Mouse (Mus musculus): ENCODE data around the gene Plpp1. TPM values are rescaled to one million over a fixed set of nuclear protein-coding genes. Genes with fewer than 3 reads are reported as not detected.

Gene Plpp1
- total and polyA plus RNA-seq, 2 experiments from 2014 or later: 59.9 to 87.2 TPM

- TF ChIP-seq CTCF (IDR thresholded peaks at IDR 0.05): no peak
Measured at GRCm38 (mm10) chr13:112862342-112862741, 61.8 kb downstream of the Plpp1 start.

GRCm38 (mm10) chr13:112862978-112863677, 62.5 kb downstream of the Plpp1 start:
- Histone ChIP-seq H3K27ac (ENCODE audit: low read depth, low read length) (no peak overlapping the region), H3K4me2 (ENCODE audit: low read depth, low read length, poor library complexity, severe bottlenecking) (no peak overlapping the region), H3K4me3 (ENCODE audit: low read depth, low read length) (no peak overlapping the region), H3K9me3 (ENCODE audit: low read length) (no peaks in the 10 kb centered on the region), H3K4me1 (ENCODE audit: insufficient read depth, low read length) (no peaks in the 10 kb centered on the region), H3K9ac (replicated peaks; ENCODE audit: low read length, poor library complexity, severe bottlenecking) (no peak overlapping the region), H3K27me3 (ENCODE audit: insufficient read depth, low read length) (no peaks in the 10 kb centered on the region), H3K36me3 (ENCODE audit: insufficient read depth, low read length) (peaks cover 38% of the 10 kb centered on the region)
- ATAC-seq (ENCODE audit: low FRiP score) (no peak), DNase-seq (ENCODE audit: low spot score) (no peak)
- no peak for TF ChIP-seq CTCF (IDR thresholded peaks at IDR 0.05)
- 100% methylated on average over 1 of the region's 1 CpGs for WGBS

More at GRCm38 (mm10) chr13:112862342-112862741, 61.8 kb downstream of the Plpp1 start:
- Histone ChIP-seq H3K9me3 (ENCODE audit: low read length) (no peaks in the 10 kb centered on the region), H3K4me2 (ENCODE audit: low read depth, low read length, poor library complexity, severe bottlenecking) (no peak overlapping the region), H3K27me3 (ENCODE audit: insufficient read depth, low read length) (no peaks in the 10 kb centered on the region), H3K9ac (replicated peaks; ENCODE audit: low read length, poor library complexity, severe bottlenecking) (no peak overlapping the region), H3K27ac (ENCODE audit: low read depth, low read length) (no peak overlapping the region), H3K4me3 (ENCODE audit: low read depth, low read length) (no peak overlapping the region), H3K36me3 (ENCODE audit: insufficient read depth, low read length) (peaks cover 33% of the 10 kb centered on the region), H3K4me1 (ENCODE audit: insufficient read depth, low read length) (no peaks in the 10 kb centered on the region)
- 71% methylated on average over 3 of the region's 3 CpGs for WGBS
- ATAC-seq (ENCODE audit: low FRiP score) (no peak), DNase-seq (ENCODE audit: low spot score) (no peak)

DNA sequence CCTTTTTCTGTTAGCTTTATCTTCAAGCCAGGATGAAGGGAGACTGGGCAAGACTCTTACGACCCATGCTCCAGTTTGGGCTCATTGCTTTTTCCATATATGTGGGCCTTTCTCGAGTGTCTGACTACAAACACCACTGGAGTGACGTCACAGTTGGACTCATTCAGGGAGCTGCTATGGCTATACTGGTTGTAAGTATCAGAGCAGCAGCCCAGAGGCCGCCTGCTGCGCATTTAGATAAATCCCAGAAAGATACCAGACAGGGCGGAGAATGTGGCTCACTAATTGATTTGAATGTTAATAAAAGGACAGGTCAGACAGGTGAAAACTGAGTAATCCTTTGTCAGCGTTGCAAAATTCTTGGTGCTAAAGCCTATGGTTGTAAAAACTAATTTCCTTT, 66.2 kb downstream of the Plpp1 start:
- Histone ChIP-seq H3K27ac (ENCODE audit: low read depth, low read length) (no peak overlapping the region), H3K36me3 (ENCODE audit: insufficient read depth, low read length) (peaks cover 63% of the 10 kb centered on the region), H3K27me3 (ENCODE audit: insufficient read depth, low read length) (no peaks in the 10 kb centered on the region), H3K4me1 (ENCODE audit: insufficient read depth, low read length) (no peaks in the 10 kb centered on the region), H3K4me3 (ENCODE audit: low read depth, low read length) (no peak overlapping the region), H3K4me2 (ENCODE audit: low read depth, low read length, poor library complexity, severe bottlenecking) (no peak overlapping the region), H3K9me3 (ENCODE audit: low read length) (no peaks in the 10 kb centered on the region), H3K9ac (replicated peaks; ENCODE audit: low read length, poor library complexity, severe bottlenecking) (no peak overlapping the region)
- TF ChIP-seq CTCF (IDR thresholded peaks at IDR 0.05): no peak
- DNase-seq (ENCODE audit: low spot score) (no peak), ATAC-seq (ENCODE audit: low FRiP score) (no peak)
- 92% methylated on average over 7 of the region's 7 CpGs for WGBS

DNA sequence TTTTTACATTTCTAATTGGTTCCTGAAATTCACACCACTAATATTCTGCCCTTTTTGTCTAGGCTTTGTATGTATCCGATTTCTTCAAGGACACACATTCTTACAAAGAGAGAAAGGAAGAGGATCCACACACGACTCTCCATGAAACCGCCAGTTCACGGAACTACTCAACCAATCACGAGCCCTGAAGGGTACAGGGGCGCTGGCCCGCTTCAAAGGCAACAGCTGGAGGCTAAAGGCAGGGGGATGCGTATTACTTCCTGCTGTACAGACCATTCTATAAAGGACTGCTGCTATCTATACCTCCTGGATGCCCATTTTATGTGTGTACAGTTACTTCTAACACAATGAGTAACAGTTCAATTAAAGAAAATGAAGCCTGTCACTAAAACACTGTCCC, 66.8 kb downstream of the Plpp1 start:
- ATAC-seq (ENCODE audit: low FRiP score) (no peak), DNase-seq (ENCODE audit: low spot score) (no peak)
- no peaks in the 10 kb centered on the region for H3K9me3 ChIP-seq (ENCODE audit: low read length)
- no peaks in the 10 kb centered on the region for H3K27me3 ChIP-seq (ENCODE audit: insufficient read depth, low read length)
- no peak overlapping the region for H3K9ac ChIP-seq (replicated peaks; ENCODE audit: low read length, poor library complexity, severe bottlenecking)
- no peak overlapping the region for H3K4me3 ChIP-seq (ENCODE audit: low read depth, low read length)
- H3K4me2 ChIP-seq (ENCODE audit: low read depth, low read length, poor library complexity, severe bottlenecking): no peak overlapping the region
- no peak for TF ChIP-seq CTCF (IDR thresholded peaks at IDR 0.05)
- no peak overlapping the region for H3K27ac ChIP-seq (ENCODE audit: low read depth, low read length)
- peaks cover 68% of the 10 kb centered on the region for H3K36me3 ChIP-seq (ENCODE audit: insufficient read depth, low read length)
- WGBS: 97% methylated on average over 8 of the region's 8 CpGs
- no peaks in the 10 kb centered on the region for H3K4me1 ChIP-seq (ENCODE audit: insufficient read depth, low read length)

- H3K4me1 ChIP-seq (ENCODE audit: insufficient read depth, low read length): no peaks in the 10 kb centered on the region
- TF ChIP-seq CTCF (IDR thresholded peaks at IDR 0.05): no peak
- no peak overlapping the region for H3K9ac ChIP-seq (replicated peaks; ENCODE audit: low read length, poor library complexity, severe bottlenecking)
- no peak overlapping the region for H3K4me2 ChIP-seq (ENCODE audit: low read depth, low read length, poor library complexity, severe bottlenecking)
- 86% methylated on average over 11 of the region's 11 CpGs for WGBS
- DNase-seq (ENCODE audit: low spot score): no peak
- H3K36me3 ChIP-seq (ENCODE audit: insufficient read depth, low read length): peaks cover 76% of the 10 kb centered on the region
- no peak overlapping the region for H3K4me3 ChIP-seq (ENCODE audit: low read depth, low read length)
- no peak for ATAC-seq (ENCODE audit: low FRiP score)
- H3K9me3 ChIP-seq (ENCODE audit: low read length): no peaks in the 10 kb centered on the region
- no peak overlapping the region for H3K27ac ChIP-seq (ENCODE audit: low read depth, low read length)
- H3K27me3 ChIP-seq (ENCODE audit: insufficient read depth, low read length): no peaks in the 10 kb centered on the region
Measured at GRCm38 (mm10) chr13:112870039-112870690, 69.6 kb downstream of the Plpp1 start.

- Histone ChIP-seq H3K36me3 (ENCODE audit: insufficient read depth, low read length) (peaks cover 67% of the 10 kb centered on the region), H3K4me2 (ENCODE audit: low read depth, low read length, poor library complexity, severe bottlenecking) (no peak overlapping the region), H3K27ac (ENCODE audit: low read depth, low read length) (no peak overlapping the region), H3K4me1 (ENCODE audit: insufficient read depth, low read length) (no peaks in the 10 kb centered on the region), H3K4me3 (ENCODE audit: low read depth, low read length) (no peak overlapping the region), H3K9me3 (ENCODE audit: low read length) (no peaks in the 10 kb centered on the region), H3K9ac (replicated peaks; ENCODE audit: low read length, poor library complexity, severe bottlenecking) (no peak overlapping the region), H3K27me3 (ENCODE audit: insufficient read depth, low read length) (no peaks in the 10 kb centered on the region)
- WGBS: 83% methylated on average over 17 of the region's 17 CpGs
- DNase-seq (ENCODE audit: low spot score): no peak
- no peak for TF ChIP-seq CTCF (IDR thresholded peaks at IDR 0.05)
- ATAC-seq (ENCODE audit: low FRiP score): no peak
Measured at GRCm38 (mm10) chr13:112871500-112872266, 71.1 kb downstream of the Plpp1 start.

Data from midbrain, postnatal 0 days (tissue).